8 mouse cellular contexts compared by ENCODE assay signal in genomic region chr17:15526304-15526703, GRCm38 (mm10). TPM values are rescaled to one million over a fixed set of nuclear protein-coding genes. Genes with fewer than 3 reads are reported as not detected.
A peak's percentile ranks its signal among the peaks of the same experiment; 100 is the strongest.
DNase-seq lines count a peak whose midpoint lies in the region; ATAC-seq and TF ChIP-seq lines count a peak whose summit lies in the region.

No protein-coding gene starts in this region.

- peak overlapping the region; percentile 61; the same call in 1 of the 2 replicates for H3K27ac ChIP-seq in embryonic facial prominence, embryonic 14.5 days (replicated peaks; ENCODE audit: low read depth, low read length)
- H3K27ac ChIP-seq in limb, embryonic 14.5 days (replicated peaks; ENCODE audit: low read depth, low read length) = no peak overlapping the region
- H3K27ac ChIP-seq in stomach, embryonic 15.5 days = no peak overlapping the region; the same call in 1 of the 2 replicates

- peak; percentile 16 for DNase-seq in cerebellum, postnatal 14 days
- no peak for DNase-seq in cerebellum, adult 11-12 months
- peak; percentile 29 for DNase-seq in 416B (ENCODE audit: low read depth)
- no peak for DNase-seq in embryonic facial prominence, embryonic 14.5 days (ENCODE audit: low spot score)
- no peak for DNase-seq in limb, embryonic 14.5 days (ENCODE audit: low spot score)
- DNase-seq in left cerebral cortex, postnatal 36 days (ENCODE audit: low spot score in 2 of 2) = no peak
- no peak for DNase-seq in left cerebral cortex, adult 9 months (ENCODE audit: low spot score in 2 of 2)

- H3K36me3 ChIP-seq in embryonic facial prominence, embryonic 14.5 days (ENCODE audit: control insufficient read depth, insufficient read depth, low read length) = peaks cover 40% of the 10 kb centered on the region
- peaks cover 29% of the 10 kb centered on the region for H3K36me3 ChIP-seq in limb, embryonic 14.5 days (ENCODE audit: control insufficient read depth, insufficient read depth, low read length)
- peaks cover 11% of the 10 kb centered on the region; the same call in 1 of the 2 replicates for H3K36me3 ChIP-seq in stomach, embryonic 15.5 days

- 11% methylated on average over 10 of the region's 10 CpGs for WGBS in embryonic facial prominence, embryonic 14.5 days
- WGBS in limb, embryonic 14.5 days = 9% methylated on average over 10 of the region's 10 CpGs
- WGBS in stomach, embryonic 15.5 days = 8% methylated on average over 10 of the region's 10 CpGs

- no peak for ATAC-seq in embryonic facial prominence, embryonic 14.5 days (ENCODE audit: low read depth)
- no peak for ATAC-seq in limb, embryonic 14.5 days (ENCODE audit: low FRiP score, low read depth)
- ATAC-seq in stomach, embryonic 15.5 days (ENCODE audit: insufficient read depth, low FRiP score, low read depth) = no peak

- H3K9ac ChIP-seq in embryonic facial prominence, embryonic 14.5 days (ENCODE audit: low read depth, low read length) = peak overlapping the region; percentile 76
- peak overlapping the region; percentile 66 for H3K9ac ChIP-seq in limb, embryonic 14.5 days (ENCODE audit: low read depth, low read length, severe bottlenecking)
- peak overlapping the region; percentile 93 for H3K9ac ChIP-seq in stomach, embryonic 15.5 days

- intact Hi-C loops in left cerebral cortex, postnatal 36 days (cut with DNase I) = loop anchor here (5.0 kb wide), 1 partner anchor 36 kb away; the partner anchor contains the start of gene Prdm9

- TF ChIP-seq POLR2A in limb, embryonic 14.5 days (IDR thresholded peaks at IDR 0.05; ENCODE audit: borderline replicate concordance, extremely low read depth, insufficient read depth, insufficient read length) = no peak

- H3K27me3 ChIP-seq in embryonic facial prominence, embryonic 14.5 days (replicated peaks; ENCODE audit: control insufficient read depth, insufficient read depth, low read length) = no peaks in the 10 kb centered on the region
- no peaks in the 10 kb centered on the region for H3K27me3 ChIP-seq in limb, embryonic 14.5 days (ENCODE audit: control insufficient read depth, insufficient read depth, low read length)
- no peaks in the 10 kb centered on the region for H3K27me3 ChIP-seq in stomach, embryonic 15.5 days (replicated peaks)

- H3K4me1 ChIP-seq in embryonic facial prominence, embryonic 14.5 days (ENCODE audit: control insufficient read depth, insufficient read depth, low read length) = peaks cover 6% of the 10 kb centered on the region
- H3K4me1 ChIP-seq in limb, embryonic 14.5 days (ENCODE audit: control insufficient read depth, insufficient read depth, low read length) = peaks cover 10% of the 10 kb centered on the region
- peaks cover 6% of the 10 kb centered on the region for H3K4me1 ChIP-seq in stomach, embryonic 15.5 days

- H3K4me2 ChIP-seq in embryonic facial prominence, embryonic 14.5 days (ENCODE audit: low read depth, low read length) = peak overlapping the region; percentile 76
- H3K4me2 ChIP-seq in limb, embryonic 14.5 days (replicated peaks; ENCODE audit: low read depth, low read length, severe bottlenecking) = peak overlapping the region; percentile 65
- H3K4me2 ChIP-seq in stomach, embryonic 15.5 days = peak overlapping the region; percentile 80

- no peaks in the 10 kb centered on the region for H3K9me3 ChIP-seq in embryonic facial prominence, embryonic 14.5 days (ENCODE audit: control insufficient read depth, low read length)
- H3K9me3 ChIP-seq in limb, embryonic 14.5 days (ENCODE audit: control insufficient read depth, low read length) = no peaks in the 10 kb centered on the region
- H3K9me3 ChIP-seq in stomach, embryonic 15.5 days = no peaks in the 10 kb centered on the region

- peak overlapping the region; percentile 83 for H3K4me3 ChIP-seq in embryonic facial prominence, embryonic 14.5 days (ENCODE audit: low read depth, low read length)
- H3K4me3 ChIP-seq in limb, embryonic 14.5 days (replicated peaks; ENCODE audit: low read length) = peak overlapping the region; percentile 71
- H3K4me3 ChIP-seq in stomach, embryonic 15.5 days (replicated peaks) = peak overlapping the region; percentile 93

RNA-seq across cellular contexts. Expression of gene Pdcd2, which starts 0.8 kb away (rescaled TPM):
- polyA plus RNA-seq in embryonic facial prominence, embryonic 14.5 days (2014; fragmentation: Nextera tagmentation; extraction: Ambion mirVana) = 39.7 and 41.5 TPM in 2 replicates
- polyA plus RNA-seq in limb, embryonic 14.5 days (2012; rRNA removed) = 25.9 and 26.5 TPM in 2 replicates
- 48.2 and 50.0 TPM in 2 replicates for polyA plus RNA-seq in limb, embryonic 14.5 days (2014; fragmentation: Nextera tagmentation; extraction: Ambion mirVana)
- polyA plus RNA-seq in stomach, embryonic 15.5 days (2015; fragmentation: Nextera tagmentation; extraction: Ambion mirVana) = 45.1 and 52.8 TPM in 2 replicates
- 10 to 100 TPM; 14.2 to 19.3 TPM for total RNA-seq in left cerebral cortex, postnatal 36 days (2021)

RNA-seq across cellular contexts. Expression of gene Tbp, which starts 26.6 kb away (rescaled TPM):
- polyA plus RNA-seq in embryonic facial prominence, embryonic 14.5 days (2014; fragmentation: Nextera tagmentation; extraction: Ambion mirVana) = 46.6 and 49.3 TPM in 2 replicates
- polyA plus RNA-seq in limb, embryonic 14.5 days (2012; rRNA removed) = 67.6 and 68.3 TPM in 2 replicates
- 48.3 and 61.7 TPM in 2 replicates for polyA plus RNA-seq in limb, embryonic 14.5 days (2014; fragmentation: Nextera tagmentation; extraction: Ambion mirVana)
- polyA plus RNA-seq in stomach, embryonic 15.5 days (2015; fragmentation: Nextera tagmentation; extraction: Ambion mirVana) = 35.9 and 41.3 TPM in 2 replicates
- total RNA-seq in left cerebral cortex, postnatal 36 days (2021) = 10 to 100 TPM; 25.1 to 32.1 TPM

RNA-seq across cellular contexts. Expression of gene Psmb1, which starts 26.8 kb away (rescaled TPM):
- polyA plus RNA-seq in embryonic facial prominence, embryonic 14.5 days (2014; fragmentation: Nextera tagmentation; extraction: Ambion mirVana) = 257 and 267 TPM in 2 replicates
- 146 and 167 TPM in 2 replicates for polyA plus RNA-seq in limb, embryonic 14.5 days (2012; rRNA removed)
- polyA plus RNA-seq in limb, embryonic 14.5 days (2014; fragmentation: Nextera tagmentation; extraction: Ambion mirVana) = 258 and 282 TPM in 2 replicates
- 248 and 249 TPM in 2 replicates for polyA plus RNA-seq in stomach, embryonic 15.5 days (2015; fragmentation: Nextera tagmentation; extraction: Ambion mirVana)
- 100 to 1,000 TPM; 122 to 128 TPM for total RNA-seq in left cerebral cortex, postnatal 36 days (2021)

RNA-seq across cellular contexts. Expression of gene Prdm9, which starts 37.9 kb away (rescaled TPM):
- 0.46 and 1.1 TPM in 2 replicates for polyA plus RNA-seq in embryonic facial prominence, embryonic 14.5 days (2014; fragmentation: Nextera tagmentation; extraction: Ambion mirVana)
- polyA plus RNA-seq in limb, embryonic 14.5 days (2012; rRNA removed) = 2.1 and 2.7 TPM in 2 replicates
- 0.54 and 1.0 TPM in 2 replicates for polyA plus RNA-seq in limb, embryonic 14.5 days (2014; fragmentation: Nextera tagmentation; extraction: Ambion mirVana)
- 1.3 and 1.9 TPM in 2 replicates for polyA plus RNA-seq in stomach, embryonic 15.5 days (2015; fragmentation: Nextera tagmentation; extraction: Ambion mirVana)
- total RNA-seq in left cerebral cortex, postnatal 36 days (2021) = 1 to 10 TPM; 1.5 to 3.9 TPM

Comparison
In these comparisons a context has a peak if more than half of its experiments do, and no peak if none do; other contexts are left out.
1. DNase-seq: peak in cerebellum, postnatal 14 days (2 of 2) and 416B (single experiment); none in cerebellum, adult 11-12 months (single experiment), embryonic facial prominence, embryonic 14.5 days (single experiment), limb, embryonic 14.5 days (single experiment), left cerebral cortex, postnatal 36 days (0 of 2) and left cerebral cortex, adult 9 months (0 of 2).
2. Peak in every context shown above with its lines, with median percentiles within 50 percentile points of each other: H3K4me2 ChIP-seq, H3K4me3 ChIP-seq and H3K9ac ChIP-seq.